Mouse (Mus musculus): ENCODE measurements around the gene Ptcd2.

Gene Ptcd2

GRCm38 (mm10) chr13:99299921-99300320 lies 44.6 kb downstream of the Ptcd2 start:
- DNase-seq = no peak

- no peak for DNase-seq
These were observed 50.3 kb downstream of the Ptcd2 start for GRCm38 (mm10) chr13:99294176-99294575.

DNA sequence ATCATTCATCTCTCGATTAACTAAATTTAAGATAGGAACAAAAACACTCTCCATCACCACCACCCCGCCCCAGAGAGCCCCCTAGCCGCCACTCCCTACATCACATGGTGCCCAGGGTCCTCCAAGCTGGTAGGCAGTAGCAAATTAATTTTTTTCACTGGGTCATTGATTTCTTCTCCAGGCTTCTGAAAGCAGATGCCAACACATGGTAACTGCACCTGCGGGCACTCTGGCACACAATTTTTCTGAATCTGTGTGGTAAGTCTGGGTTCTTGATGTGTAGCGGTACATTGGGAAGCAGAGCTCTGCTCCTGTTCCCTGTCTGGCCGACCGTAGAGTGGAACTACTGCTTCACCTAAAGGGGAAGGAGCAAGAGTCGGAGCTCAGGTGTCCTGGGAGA lies 53.7 kb downstream of the Ptcd2 start:
- DNase-seq = no peak

- no peak for DNase-seq
These were observed 56.7 kb downstream of the Ptcd2 start for GRCm38 (mm10) chr13:99287786-99288185.

- DNase-seq = no peak
These were observed 57.3 kb downstream of the Ptcd2 start for GRCm38 (mm10) chr13:99287207-99287606.

- DNase-seq = no peak
These were observed 59.3 kb downstream of the Ptcd2 start for GRCm38 (mm10) chr13:99285241-99285640.

DNA sequence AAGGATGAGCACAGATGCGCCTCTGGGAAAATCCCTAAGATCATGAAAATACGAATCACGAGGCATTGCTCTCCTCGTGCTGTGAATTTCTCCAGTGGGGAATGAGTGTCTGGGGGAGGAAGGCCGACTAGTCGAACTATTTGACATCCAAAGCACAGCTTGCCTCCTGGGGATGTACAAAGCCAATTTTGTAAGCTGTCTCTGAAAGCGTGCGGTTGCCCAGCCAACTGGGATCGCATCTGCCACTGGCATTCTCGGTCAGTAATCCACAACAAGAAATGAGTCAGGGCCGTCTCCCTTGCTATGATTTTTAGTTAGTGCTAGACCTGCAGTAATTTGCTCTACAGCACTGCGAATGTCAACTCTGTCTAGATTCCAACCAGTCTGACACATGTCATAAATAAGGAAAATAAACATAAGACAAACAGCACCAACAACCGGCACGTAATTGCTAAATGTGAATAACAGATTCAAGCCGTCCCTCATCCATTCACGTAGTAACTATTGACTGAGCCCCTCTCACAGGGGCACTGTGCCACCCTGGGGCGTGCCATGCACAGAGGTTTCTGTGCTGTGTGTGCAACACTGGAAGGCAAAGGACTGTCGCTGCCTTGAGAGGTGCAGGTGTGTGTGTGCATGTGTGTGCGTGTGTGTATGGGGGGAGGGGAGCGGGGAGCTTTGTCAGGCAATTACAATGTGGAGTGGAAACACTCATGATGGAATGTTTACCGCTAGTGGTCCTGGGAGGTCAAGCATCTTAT lies 59.9 kb downstream of the Ptcd2 start:
- no peak for DNase-seq

- no peak for DNase-seq
These were observed 60.6 kb downstream of the Ptcd2 start for GRCm38 (mm10) chr13:99283916-99284315.

DNA sequence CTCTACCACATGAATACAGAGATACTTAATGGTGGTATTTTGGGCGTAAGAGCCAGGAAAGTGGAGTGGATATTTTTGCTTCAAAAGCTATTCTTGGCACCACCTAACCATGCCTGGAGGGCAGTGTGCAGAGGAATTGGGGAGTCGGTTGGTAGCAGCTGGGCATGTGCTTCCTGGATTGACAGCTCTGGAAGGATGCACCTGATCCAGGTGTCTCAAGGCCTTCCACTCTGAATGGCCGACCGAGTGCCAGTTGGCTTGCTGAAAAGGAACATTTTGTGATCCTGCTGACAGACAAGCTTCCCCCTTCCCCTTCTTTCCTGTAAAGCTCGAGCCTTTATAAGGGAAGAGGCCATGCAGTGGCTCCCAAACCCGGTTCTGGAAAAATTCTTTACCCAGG lies 61.5 kb downstream of the Ptcd2 start:
- DNase-seq = no peak

GRCm38 (mm10) chr13:99279351-99279750 lies 65.2 kb downstream of the Ptcd2 start:
- no peak for DNase-seq

GRCm38 (mm10) chr13:99278511-99278910 lies 66.0 kb downstream of the Ptcd2 start:
- no peak for DNase-seq

- no peak for DNase-seq
These were observed 67.0 kb downstream of the Ptcd2 start for GRCm38 (mm10) chr13:99277521-99277920.

GRCm38 (mm10) chr13:99272046-99272445 lies 72.5 kb downstream of the Ptcd2 start:
- DNase-seq = no peak
